Mouse (Mus musculus) limb, embryonic 13.5 days (tissue): ENCODE measurements around the gene Rab40b. TPM values are rescaled to one million over a fixed set of nuclear protein-coding genes. Genes with fewer than 3 reads are reported as not detected.

Experiments
- ATAC-seq: fragments of 200-750 bp; cut with Nextera tagmentation; 2 replicates; pipeline ENCODE4 v1.8.0; 2017; ENCODE audit warnings: low read depth, moderate number of reproducible peaks, moderate TSS enrichment; ENCODE audit not compliant: low FRiP score
- H3K27ac ChIP-seq: fragments of 300-500 bp; sonication (generic); 2 replicates; pipeline ENCODE4 v1.5.1; 2015; ENCODE audit warnings: inconsistent platforms, mild to moderate bottlenecking, moderate library complexity
- H3K27me3 ChIP-seq: fragments of 300-500 bp; sonication (generic); 2 replicates; pipeline ENCODE4 v1.6.1; 2015; ENCODE audit warnings: mild to moderate bottlenecking, inconsistent platforms
- H3K36me3 ChIP-seq: fragments of 300-500 bp; sonication (generic); 2 replicates; pipeline ENCODE4 v1.6.1; 2015; ENCODE audit warnings: inconsistent platforms, mild to moderate bottlenecking, moderate library complexity
- H3K4me1 ChIP-seq: fragments of 300-500 bp; sonication (generic); 2 replicates; pipeline ENCODE4 v1.6.1; 2015; ENCODE audit warnings: inconsistent platforms
- H3K4me2 ChIP-seq: fragments of 300-500 bp; sonication (generic); replicated peaks from 2 replicates; pipeline ENCODE4 v1.6.1; 2015; ENCODE audit warnings: inconsistent platforms, mild to moderate bottlenecking, moderate library complexity
- H3K4me3 ChIP-seq: fragments of 300-500 bp; sonication (generic); 2 replicates; pipeline ENCODE4 v1.5.1; 2015; ENCODE audit warnings: moderate library complexity, mild to moderate bottlenecking, inconsistent platforms
- H3K9ac ChIP-seq: fragments of 300-500 bp; sonication (generic); 2 replicates; pipeline ENCODE4 v1.6.1; 2015; ENCODE audit warnings: mild to moderate bottlenecking, inconsistent platforms
- H3K9me3 ChIP-seq: fragments of 300-500 bp; sonication (generic); 2 replicates; pipeline ENCODE4 v1.6.1; 2016; ENCODE audit warnings: inconsistent platforms
- WGBS: fragments of 180-500 bp; shearing (Covaris S2); methylation state at CpG from one replicate; pipeline ENCODE4 v1.1.7; 2015; 5-methylcytosine and 5-hydroxymethylcytosine counted together
- polyA plus RNA-seq: library from polyadenylated mRNA; unstranded; fragments of >200 nt; fragmentation: Nextera tagmentation; extraction: Ambion mirVana; gene quantifications from 2 replicates; pipeline ENCODE4 v1.2.1, GENCODE M21; 2015

The Rab40b gene
- polyA plus RNA-seq, 1 experiment from 2014 or later, result 13.1 TPM

- H3K9ac ChIP-seq, result no peak overlapping the region
- no peak for ATAC-seq
- H3K4me1 ChIP-seq, result no peaks in the 10 kb centered on the region
- H3K4me3 ChIP-seq, result no peak overlapping the region
- no peaks in the 10 kb centered on the region for H3K27me3 ChIP-seq
- no peak overlapping the region for H3K27ac ChIP-seq
- H3K36me3 ChIP-seq, result no peaks in the 10 kb centered on the region
- 73% methylated on average over 3 of the region's 3 CpGs for WGBS
- H3K4me2 ChIP-seq, result no peak overlapping the region
- no peaks in the 10 kb centered on the region for H3K9me3 ChIP-seq
Measured at GRCm38 (mm10) chr11:121407366-121408155, 19.5 kb upstream of the Rab40b start.

DNA sequence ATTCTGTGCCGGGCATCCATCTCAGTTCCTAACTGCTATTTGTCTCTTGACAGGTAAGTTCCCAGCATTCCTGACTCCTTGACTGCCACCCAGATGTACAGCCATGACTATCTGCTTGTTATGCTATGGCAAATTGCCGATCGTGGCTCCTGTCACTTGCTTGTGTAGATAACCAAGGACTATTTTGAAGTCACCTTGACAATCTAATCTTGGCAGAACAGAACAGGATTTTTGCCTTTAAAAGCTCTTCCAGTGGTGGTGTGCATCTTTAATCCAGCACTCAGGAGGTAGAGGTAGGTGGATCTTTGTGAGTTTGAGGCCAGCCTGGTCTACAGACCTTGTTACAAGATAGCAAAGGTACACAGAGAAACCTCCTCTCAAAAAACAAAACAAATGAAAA lies 4.4 kb upstream of the Rab40b start:
- no peaks in the 10 kb centered on the region for H3K36me3 ChIP-seq
- no peak for ATAC-seq
- no peaks in the 10 kb centered on the region for H3K9me3 ChIP-seq
- WGBS, result 85% methylated on average over 3 of the region's 3 CpGs
- H3K27me3 ChIP-seq, result no peaks in the 10 kb centered on the region
- no peak overlapping the region for H3K9ac ChIP-seq
- H3K4me3 ChIP-seq, result no peak overlapping the region
- no peak overlapping the region for H3K4me2 ChIP-seq
- peaks cover 8% of the 10 kb centered on the region; the same call in 1 of the 2 replicates for H3K4me1 ChIP-seq
- no peak overlapping the region for H3K27ac ChIP-seq

GRCm38 (mm10) chr11:121390793-121391192 lies 2.7 kb upstream of the Rab40b start:
- Histone ChIP-seq H3K27me3 (no peaks in the 10 kb centered on the region; the same call in 1 of the 2 replicates), H3K9me3 (no peaks in the 10 kb centered on the region), H3K36me3 (no peaks in the 10 kb centered on the region), H3K4me3 (no peak overlapping the region), H3K4me1 (peaks cover 10% of the 10 kb centered on the region; the same call in 1 of the 2 replicates), H3K9ac (no peak overlapping the region), H3K4me2 (no peak overlapping the region), H3K27ac (no peak overlapping the region)
- 63% methylated on average over 3 of the region's 3 CpGs for WGBS
- no peak for ATAC-seq

- 9% methylated on average over 6 of the region's 6 CpGs for WGBS
- peak overlapping the region; percentile 71 for H3K4me3 ChIP-seq
- peak overlapping the region; percentile 93 for H3K4me2 ChIP-seq
- H3K4me1 ChIP-seq, result peaks cover 10% of the 10 kb centered on the region; the same call in 1 of the 2 replicates
- H3K27ac ChIP-seq, result no peak overlapping the region
- ATAC-seq, result no peak
- no peaks in the 10 kb centered on the region for H3K36me3 ChIP-seq
- H3K9ac ChIP-seq, result no peak overlapping the region
- H3K9me3 ChIP-seq, result no peaks in the 10 kb centered on the region
- H3K27me3 ChIP-seq, result no peaks in the 10 kb centered on the region; the same call in 1 of the 2 replicates
Measured at GRCm38 (mm10) chr11:121388554-121388945, 499 bp upstream of the Rab40b start.

DNA sequence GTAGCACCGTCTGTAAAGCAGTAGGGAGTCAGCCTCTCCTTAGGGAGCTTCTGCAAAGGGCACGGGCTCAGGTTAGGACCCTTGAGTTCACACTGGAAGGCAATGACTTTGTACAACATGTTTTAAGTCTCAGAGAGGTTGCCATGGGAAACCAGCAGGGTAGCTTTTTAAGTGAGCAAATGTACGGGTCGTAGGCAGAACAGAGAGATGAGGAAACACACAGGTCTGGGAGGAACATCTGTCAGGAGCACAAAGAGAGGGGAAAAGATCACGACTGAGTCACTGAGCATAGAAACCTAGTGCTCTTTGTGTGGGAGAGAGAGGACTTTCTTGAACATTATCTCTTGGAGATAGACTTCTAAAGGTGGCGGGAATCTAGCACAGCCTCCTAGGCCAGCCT lies 7.8 kb downstream of the Rab40b start:
- no peak for ATAC-seq
- Histone ChIP-seq H3K9ac (no peak overlapping the region), H3K27ac (no peak overlapping the region), H3K36me3 (no peaks in the 10 kb centered on the region), H3K4me1 (no peaks in the 10 kb centered on the region), H3K27me3 (no peaks in the 10 kb centered on the region), H3K4me3 (no peak overlapping the region), H3K9me3 (no peaks in the 10 kb centered on the region), H3K4me2 (no peak overlapping the region)
- WGBS, result 58% methylated on average over 6 of the region's 6 CpGs

DNA sequence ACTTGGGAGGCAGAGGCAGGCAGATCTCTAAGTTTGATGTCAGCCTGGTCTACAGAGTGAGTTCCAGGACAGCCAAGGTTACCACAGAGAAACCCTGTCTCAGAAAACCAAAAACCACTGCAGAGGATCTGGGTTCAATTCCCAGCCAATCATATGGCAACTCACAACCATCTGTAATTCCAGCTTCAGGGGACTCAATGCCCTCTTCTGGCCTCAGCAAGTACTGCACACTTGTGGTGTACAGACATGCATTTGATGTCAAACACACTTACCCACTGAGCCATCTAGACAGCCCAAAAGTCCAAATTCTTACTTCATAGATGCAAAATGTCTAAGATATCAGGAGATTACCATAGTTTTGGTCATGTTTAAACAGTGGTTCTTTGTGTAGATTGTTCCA lies 9.4 kb downstream of the Rab40b start:
- H3K27ac ChIP-seq, result no peak overlapping the region
- H3K4me3 ChIP-seq, result no peak overlapping the region
- no peak overlapping the region for H3K4me2 ChIP-seq
- H3K9me3 ChIP-seq, result no peaks in the 10 kb centered on the region
- no peaks in the 10 kb centered on the region for H3K4me1 ChIP-seq
- no peaks in the 10 kb centered on the region for H3K36me3 ChIP-seq
- H3K9ac ChIP-seq, result no peak overlapping the region
- no peaks in the 10 kb centered on the region for H3K27me3 ChIP-seq
- ATAC-seq, result no peak

- H3K27me3 ChIP-seq, result no peaks in the 10 kb centered on the region
- no peak overlapping the region for H3K4me2 ChIP-seq
- H3K36me3 ChIP-seq, result no peaks in the 10 kb centered on the region
- no peak for ATAC-seq
- no peaks in the 10 kb centered on the region for H3K4me1 ChIP-seq
- no peak overlapping the region for H3K27ac ChIP-seq
- H3K4me3 ChIP-seq, result no peak overlapping the region
- no peaks in the 10 kb centered on the region for H3K9me3 ChIP-seq
- WGBS, result 77% methylated on average over 6 of the region's 6 CpGs
- no peak overlapping the region for H3K9ac ChIP-seq
Measured at GRCm38 (mm10) chr11:121373305-121373704, 14.7 kb downstream of the Rab40b start.

DNA sequence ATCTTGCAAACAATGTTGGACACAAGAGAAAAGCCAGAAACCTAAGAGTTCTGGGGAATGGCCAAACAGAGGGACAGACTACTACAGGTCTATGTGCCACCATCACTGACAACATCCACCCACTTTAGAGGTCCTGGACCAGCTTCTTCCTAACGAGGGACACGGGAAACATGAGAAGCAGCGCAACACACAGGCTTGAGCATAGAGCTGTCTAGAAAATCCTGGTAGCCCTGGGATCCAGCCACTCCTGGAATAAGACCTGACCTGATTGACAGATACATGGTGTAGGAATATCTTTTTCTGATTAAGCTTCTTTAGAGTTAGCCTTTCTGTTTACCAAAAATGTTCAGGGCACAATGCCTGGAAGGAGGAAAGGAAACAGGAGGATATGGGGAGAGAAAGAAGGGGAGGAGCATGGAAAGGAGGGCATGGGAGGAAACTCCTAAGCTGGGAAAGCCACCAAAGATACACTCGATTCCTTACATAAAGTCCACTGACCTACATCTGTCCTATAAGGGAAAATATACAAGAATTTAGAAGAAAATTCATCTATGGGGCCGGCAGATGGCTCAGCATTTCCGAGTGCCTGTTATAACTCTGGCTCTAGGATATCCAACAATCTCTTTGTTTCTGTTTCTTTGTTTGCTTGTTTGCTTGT lies 17.6 kb downstream of the Rab40b start:
- no peaks in the 10 kb centered on the region for H3K36me3 ChIP-seq
- no peak overlapping the region for H3K27ac ChIP-seq
- 79% methylated on average over 6 of the region's 6 CpGs for WGBS
- H3K9me3 ChIP-seq, result no peaks in the 10 kb centered on the region
- H3K27me3 ChIP-seq, result no peaks in the 10 kb centered on the region
- H3K4me2 ChIP-seq, result no peak overlapping the region
- no peak for ATAC-seq
- H3K9ac ChIP-seq, result no peak overlapping the region
- H3K4me3 ChIP-seq, result no peak overlapping the region
- 0 out of 2 replicates have a peak, but pooled peaks cover 6% of the 10 kb centered on the region for H3K4me1 ChIP-seq

DNA sequence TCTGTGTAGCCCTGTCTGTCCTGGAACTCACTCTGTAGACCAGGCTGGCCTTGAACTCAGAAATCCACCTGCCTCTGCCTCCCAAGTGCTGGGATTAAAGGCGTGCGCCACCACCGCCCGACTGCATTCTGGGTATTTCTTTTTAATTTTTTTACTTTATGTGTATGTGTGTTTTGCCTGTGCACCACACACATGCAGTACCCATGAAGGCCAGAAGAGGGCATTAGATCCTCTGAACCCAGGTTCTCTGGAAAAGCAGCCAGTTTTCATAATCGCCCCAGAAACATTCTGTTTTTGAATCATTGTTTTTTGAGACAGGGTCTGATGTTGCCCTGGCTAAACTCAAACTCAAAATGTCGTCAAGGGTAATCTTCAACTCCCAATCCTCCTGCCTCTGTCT lies 18.4 kb downstream of the Rab40b start:
- H3K4me1 ChIP-seq, result 0 out of 2 replicates have a peak, but pooled peaks cover 6% of the 10 kb centered on the region
- ATAC-seq, result no peak
- H3K9me3 ChIP-seq, result no peaks in the 10 kb centered on the region
- H3K9ac ChIP-seq, result no peak overlapping the region
- no peaks in the 10 kb centered on the region for H3K27me3 ChIP-seq
- no peak overlapping the region for H3K27ac ChIP-seq
- no peaks in the 10 kb centered on the region for H3K36me3 ChIP-seq
- no peak overlapping the region for H3K4me2 ChIP-seq
- 61% methylated on average over 6 of the region's 6 CpGs for WGBS
- no peak overlapping the region for H3K4me3 ChIP-seq

DNA sequence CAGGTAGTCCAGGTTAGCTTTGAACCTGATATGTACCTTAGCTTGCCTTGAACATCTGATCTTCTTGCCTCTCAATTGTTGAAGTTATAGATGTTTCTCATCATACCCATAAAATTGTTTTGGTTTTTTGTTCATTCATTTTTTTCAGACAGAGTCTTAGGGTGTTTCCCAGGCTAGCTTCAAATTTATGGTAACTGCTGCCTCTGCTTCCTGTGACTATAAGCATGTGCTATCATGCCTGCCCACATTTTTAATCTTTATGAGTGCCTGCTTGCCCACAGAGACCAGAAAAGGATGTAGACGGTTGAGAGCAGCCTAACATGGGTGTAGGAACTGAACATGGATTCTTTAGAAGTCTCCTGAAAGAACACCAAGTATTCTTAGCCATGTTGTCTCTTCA lies 19.3 kb downstream of the Rab40b start:
- no peak overlapping the region for H3K4me3 ChIP-seq
- WGBS, result 84% methylated on average over 1 of the region's 1 CpGs
- ATAC-seq, result no peak

DNA sequence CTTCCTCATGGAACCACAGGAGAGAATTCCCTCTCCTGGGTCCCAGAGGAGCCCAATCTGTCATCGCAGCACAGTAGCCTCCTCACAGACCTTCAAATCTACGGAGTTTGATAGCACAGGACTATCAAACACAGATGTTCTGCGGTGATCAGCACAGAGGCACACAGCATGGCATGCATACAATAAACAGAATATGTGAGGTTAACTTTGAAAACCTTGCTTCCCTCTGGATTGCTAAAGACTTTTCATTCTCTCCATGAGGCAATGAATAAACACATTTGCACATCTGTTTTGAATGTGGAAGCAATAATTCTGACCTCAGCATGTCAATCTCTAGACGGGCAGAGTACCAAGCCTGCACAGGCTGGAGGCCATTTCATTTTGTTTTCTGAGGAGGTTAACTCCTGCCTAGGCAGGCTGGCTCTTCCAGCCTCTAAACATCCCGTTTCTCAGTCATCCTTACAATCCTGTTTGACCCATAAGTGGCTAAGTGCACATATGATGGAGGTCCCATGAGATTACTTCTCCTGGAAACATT lies 20.8 kb downstream of the Rab40b start:
- ATAC-seq, result no peak
- H3K4me1 ChIP-seq, result 0 out of 2 replicates have a peak, but pooled peaks cover 6% of the 10 kb centered on the region
- WGBS, result 33% methylated on average over 5 of the region's 5 CpGs
- no peaks in the 10 kb centered on the region for H3K9me3 ChIP-seq
- H3K27ac ChIP-seq, result 0 out of 2 replicates have a peak overlapping the region, but pooled peaks have one; percentile 15
- no peak overlapping the region for H3K4me3 ChIP-seq
- H3K4me2 ChIP-seq, result no peak overlapping the region
- no peaks in the 10 kb centered on the region for H3K36me3 ChIP-seq
- no peak overlapping the region for H3K9ac ChIP-seq
- no peaks in the 10 kb centered on the region for H3K27me3 ChIP-seq

More for the DNA sequence above, 19.3 kb downstream of the Rab40b start:
- Histone ChIP-seq H3K9ac (no peak overlapping the region), H3K36me3 (no peaks in the 10 kb centered on the region), H3K27ac (no peak overlapping the region), H3K4me1 (0 out of 2 replicates have a peak, but pooled peaks cover 6% of the 10 kb centered on the region), H3K4me2 (no peak overlapping the region), H3K9me3 (no peaks in the 10 kb centered on the region), H3K27me3 (no peaks in the 10 kb centered on the region)

DNA sequence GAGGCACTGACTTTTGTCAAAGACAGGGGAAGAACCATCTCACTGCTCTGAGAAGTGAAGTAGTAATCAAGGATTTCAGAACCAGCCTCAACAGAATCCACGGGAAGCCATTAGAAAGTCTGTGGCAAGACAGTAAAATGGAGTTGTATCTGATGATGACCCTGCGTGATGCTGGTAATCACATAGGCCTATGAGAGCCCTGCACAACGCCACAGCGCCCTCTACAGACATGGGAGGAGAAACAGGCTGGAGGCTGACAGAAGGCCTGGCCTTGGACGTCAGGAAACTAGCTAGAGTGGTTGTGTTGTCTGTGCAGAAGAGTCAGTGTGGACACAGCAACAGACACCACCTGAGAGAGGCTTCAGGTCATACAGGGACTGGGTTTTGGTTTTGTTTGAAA lies 25.8 kb downstream of the Rab40b start:
- H3K4me3 ChIP-seq, result no peak overlapping the region
- WGBS, result 34% methylated on average over 5 of the region's 5 CpGs

More for the DNA sequence above, 25.8 kb downstream of the Rab40b start:
- no peak for ATAC-seq
- H3K36me3 ChIP-seq, result no peaks in the 10 kb centered on the region
- no peak overlapping the region for H3K9ac ChIP-seq
- H3K9me3 ChIP-seq, result no peaks in the 10 kb centered on the region
- H3K27ac ChIP-seq, result no peak overlapping the region
- H3K4me2 ChIP-seq, result no peak overlapping the region
- H3K27me3 ChIP-seq, result no peaks in the 10 kb centered on the region
- 0 out of 2 replicates have a peak, but pooled peaks cover 6% of the 10 kb centered on the region for H3K4me1 ChIP-seq
